Mouse (Mus musculus) megakaryocyte, embryonic 14.5 days (primary cell): Measurements from ENCODE around the gene Nedd4.

Experiments
- FLI1 ChIP-seq: IDR thresholded peaks from 2 replicates; pipeline ENCODE4 v1.6.1; 2012; ENCODE audit warnings: low read length, inconsistent platforms, mixed read lengths
- GATA1 ChIP-seq: IDR thresholded peaks from 3 replicates; pipeline ENCODE4 v1.6.1; 2012; ENCODE audit warnings: mixed read lengths, low read length, inconsistent platforms, borderline replicate concordance

GRCm38 (mm10) chr9:72639843-72640621 is 22.1 kb upstream of the Nedd4 start:
- no peak for TF ChIP-seq GATA1
- no peak for TF ChIP-seq FLI1
